Mouse (Mus musculus) E14TG2a.4 (cell line): ENCODE measurements around the gene Ddx19a.
"Not testable (repeated sequence)": the region's sequence is repeated elsewhere in the genome, so short reads cannot be mapped to it uniquely, and the experiment has no call there.

Source experiments
- CTCF ChIP-seq: conservative IDR thresholded peaks from 2 replicates; pipeline ENCODE4 v1.5.1; 2014; ENCODE audit warnings: low read length
- NANOG ChIP-seq: IDR thresholded peaks from 2 replicates; pipeline ENCODE4 v1.6.1; 2014; ENCODE audit warnings: borderline replicate concordance, low read length, mixed read lengths

- not testable (repeated sequence) for TF ChIP-seq CTCF, NANOG
Observed at GRCm38 (mm10) chr8:110958553-110958952, 39.0 kb downstream of the Ddx19a start.
